ENCODE assay signal across 17 mouse cellular contexts in the genomic region with DNA sequence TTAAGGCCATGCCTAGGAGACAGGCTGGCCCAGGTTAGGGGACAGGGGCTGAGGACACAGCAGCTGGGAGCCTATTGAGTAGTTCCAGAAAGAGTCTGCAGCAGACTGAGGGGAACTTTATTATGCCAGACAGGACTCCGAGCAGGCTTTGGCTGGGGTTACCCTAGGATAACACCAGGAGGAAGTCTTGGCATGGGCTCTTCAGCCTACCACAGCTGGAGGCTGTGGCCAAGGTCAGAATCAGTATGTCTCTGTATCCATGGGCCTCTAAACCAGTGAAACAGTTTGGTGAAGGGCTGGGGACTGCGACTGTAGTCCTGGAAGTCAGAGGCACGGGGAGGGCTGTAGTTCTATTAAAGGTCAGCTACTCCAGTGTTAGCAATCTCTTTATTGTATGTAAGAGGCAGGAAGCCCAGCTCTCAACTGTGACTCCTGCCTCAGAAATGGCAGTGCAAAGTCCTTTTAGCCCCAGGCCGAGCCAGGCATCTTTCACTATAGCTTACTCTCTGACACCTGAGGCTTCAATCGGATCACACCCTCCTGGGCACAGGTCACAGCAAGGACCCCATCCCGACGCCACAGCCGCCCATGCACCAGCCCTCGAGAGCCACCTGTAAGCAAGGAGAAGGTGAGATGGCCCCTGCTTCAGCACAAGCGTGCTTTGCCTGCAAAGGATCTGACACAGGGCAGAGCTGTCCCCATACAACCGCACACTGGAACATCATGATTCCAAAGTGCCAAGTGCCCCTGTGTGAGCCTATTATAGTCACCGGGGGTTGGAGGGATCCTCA. TPM values are rescaled to one million over a fixed set of nuclear protein-coding genes. Genes with fewer than 3 reads are reported as not detected.
DNase-seq lines count a peak whose midpoint lies in the region; ATAC-seq lines count a peak whose summit lies in the region.
"Had no signal": no experiment of that assay in that cellular context is flagged by ENCODE, and none has a peak within 500 bp of the region (broad histone marks: within the 10 kb centered on the region; RNA-seq: fewer than 3 reads in every experiment).

No protein-coding gene starts in this region.

- no peak for ATAC-seq in heart, embryonic 16.5 days (replicated peaks; ENCODE audit: extremely low read depth, insufficient read depth, low FRiP score)
- 0 out of 2 replicates have a peak, but pooled peaks have one; percentile 6 for ATAC-seq in erythroblast, adult 5-6 weeks (replicated peaks; ENCODE audit: low FRiP score, poor library complexity, severe bottlenecking)
- ATAC-seq: forebrain, embryonic 15.5 days had no signal

- intact Hi-C loops in heart, postnatal 14 days (cut with DNase I), result loop anchor here (5.0 kb wide), 1 partner anchor 115 kb away; no protein-coding TSS in a partner anchor

- peaks cover 22% of the 10 kb centered on the region for H3K4me1 ChIP-seq in heart, embryonic 16.5 days (ENCODE audit: control insufficient read depth, insufficient read depth, low read length)
- H3K4me1 ChIP-seq: forebrain, embryonic 15.5 days had no signal

- peak overlapping the region; percentile 7; the same call in 1 of the 2 replicates for H3K9ac ChIP-seq in heart, embryonic 16.5 days (ENCODE audit: low read length)
- H3K9ac ChIP-seq: embryonic facial prominence, embryonic 13.5 days; forebrain, embryonic 15.5 days; hindbrain, embryonic 12.5 days; kidney, embryonic 15.5 days; lung, embryonic 14.5 days; midbrain, embryonic 12.5 days had no signal

- no peak overlapping the region for H3K4me3 ChIP-seq in heart, embryonic 16.5 days (ENCODE audit: low read length)
- H3K4me3 ChIP-seq: embryonic facial prominence, embryonic 13.5 days; forebrain, embryonic 15.5 days; hindbrain, embryonic 12.5 days; kidney, embryonic 15.5 days; midbrain, embryonic 12.5 days had no signal

- H3K4me2 ChIP-seq in heart, embryonic 16.5 days (ENCODE audit: low read depth, low read length), result no peak overlapping the region
- H3K4me2 ChIP-seq: embryonic facial prominence, embryonic 13.5 days; forebrain, embryonic 15.5 days; hindbrain, embryonic 12.5 days; kidney, embryonic 15.5 days; liver, embryonic 11.5 days; lung, embryonic 14.5 days; midbrain, embryonic 12.5 days had no signal

- peak; percentile 90 for DNase-seq in heart, adult 11 months
- DNase-seq in heart, postnatal 14 days, result no peak
- no peak for DNase-seq in heart, adult 9 months (ENCODE audit: low spot score in 2 of 2)
- peak; percentile 66 for DNase-seq in adrenal gland, postnatal 14 days
- no peak for DNase-seq in lung, postnatal 14 days
- no peak for DNase-seq in layer of hippocampus, postnatal 14 days (ENCODE audit: low spot score in 2 of 2)

- H3K27ac ChIP-seq in heart, embryonic 16.5 days (ENCODE audit: low read length), result peak overlapping the region; percentile 80
- H3K27ac ChIP-seq: embryonic facial prominence, embryonic 13.5 days; forebrain, embryonic 15.5 days; hindbrain, embryonic 12.5 days; kidney, embryonic 15.5 days; macrophage; midbrain, embryonic 12.5 days had no signal

- H3K9me3 ChIP-seq in heart, embryonic 16.5 days (replicated peaks; ENCODE audit: control insufficient read depth, low read length), result no peaks in the 10 kb centered on the region
- H3K9me3 ChIP-seq: embryonic facial prominence, embryonic 13.5 days; forebrain, embryonic 15.5 days; hindbrain, embryonic 12.5 days; kidney, embryonic 15.5 days; midbrain, embryonic 12.5 days had no signal

- 86% methylated on average over 12 of the region's 12 CpGs for WGBS in heart, embryonic 16.5 days

- H3K36me3 ChIP-seq in heart, embryonic 16.5 days (ENCODE audit: control insufficient read depth, insufficient read depth), result peaks cover 20% of the 10 kb centered on the region

- H3K27me3 ChIP-seq in heart, embryonic 16.5 days (ENCODE audit: control insufficient read depth, insufficient read depth, low read length), result no peaks in the 10 kb centered on the region
- H3K27me3 ChIP-seq: embryonic facial prominence, embryonic 13.5 days; forebrain, embryonic 15.5 days; hindbrain, embryonic 12.5 days; kidney, embryonic 15.5 days; midbrain, embryonic 12.5 days had no signal

RNA-seq across cellular contexts. Expression of a gene that starts 7.0 kb away (rescaled TPM):
- 10 to 100 TPM; 20.8 to 23.0 TPM for total RNA-seq in heart, postnatal 14 days (2021)
- polyA plus RNA-seq in heart, embryonic 16.5 days (2015; fragmentation: Nextera tagmentation; extraction: Ambion mirVana), result 40.6 and 45.6 TPM in 2 replicates
- 35.7 and 46.2 TPM in 2 replicates for total RNA-seq in adrenal gland, postnatal 14 days (2021)
- 2.1 and 2.9 TPM in 2 replicates for total RNA-seq in erythroblast, adult 5-6 weeks (2015; ENCODE audit: low replicate concordance)
- 0.43 and 0.98 TPM in 2 replicates for total RNA-seq in erythroblast, adult 5-6 weeks (2017; ENCODE audit: low replicate concordance)
- 10 to 100 TPM; 33.3 to 39.8 TPM for total RNA-seq in layer of hippocampus, postnatal 14 days (2021)

RNA-seq across cellular contexts. Expression of a gene that starts 12.1 kb away (rescaled TPM):
- total RNA-seq in heart, postnatal 14 days (2021), result 10 to 100 TPM; 11.2 to 11.3 TPM
- polyA plus RNA-seq in heart, embryonic 16.5 days (2015; fragmentation: Nextera tagmentation; extraction: Ambion mirVana), result 15.7 and 16.7 TPM in 2 replicates
- 25.7 and 28.9 TPM in 2 replicates for total RNA-seq in adrenal gland, postnatal 14 days (2021)
- total RNA-seq in erythroblast, adult 5-6 weeks (2015; ENCODE audit: low replicate concordance), result 9.6 and 10.0 TPM in 2 replicates
- 15.8 and 20.8 TPM in 2 replicates for total RNA-seq in erythroblast, adult 5-6 weeks (2017; ENCODE audit: low replicate concordance)
- total RNA-seq in layer of hippocampus, postnatal 14 days (2021), result 10 to 100 TPM; 26.4 to 28.1 TPM

RNA-seq across cellular contexts. Expression of a gene that starts 12.3 kb away (rescaled TPM):
- total RNA-seq in heart, postnatal 14 days (2021), result 1 to 10 TPM; 2.4 to 2.6 TPM
- polyA plus RNA-seq in heart, embryonic 16.5 days (2015; fragmentation: Nextera tagmentation; extraction: Ambion mirVana), result 5.9 and 6.4 TPM in 2 replicates
- total RNA-seq in adrenal gland, postnatal 14 days (2021), result 4.9 and 5.1 TPM in 2 replicates
- total RNA-seq in erythroblast, adult 5-6 weeks (2015; ENCODE audit: low replicate concordance), result 0.58 and 1.9 TPM in 2 replicates
- 2.0 and 4.5 TPM in 2 replicates for total RNA-seq in erythroblast, adult 5-6 weeks (2017; ENCODE audit: low replicate concordance)
- 1 to 10 TPM; 6.0 to 8.3 TPM for total RNA-seq in layer of hippocampus, postnatal 14 days (2021)

RNA-seq across cellular contexts. Expression of a gene that starts 12.8 kb away (rescaled TPM):
- total RNA-seq in heart, postnatal 14 days (2021), result not detected
- polyA plus RNA-seq in heart, embryonic 16.5 days (2015; fragmentation: Nextera tagmentation; extraction: Ambion mirVana), result 6.7 and 28.8 TPM in 2 replicates
- total RNA-seq in adrenal gland, postnatal 14 days (2021), result 1.0 TPM in 1 of 2 replicates, not detected in the other
- not detected in 2 replicates for total RNA-seq in erythroblast, adult 5-6 weeks (2015; ENCODE audit: low replicate concordance)
- not detected in 2 replicates for total RNA-seq in erythroblast, adult 5-6 weeks (2017; ENCODE audit: low replicate concordance)
- not detected for total RNA-seq in layer of hippocampus, postnatal 14 days (2021)
- polyA plus RNA-seq: lung, embryonic 14.5 days; macrophage; spleen, adult 2 months had no signal

RNA-seq across cellular contexts. Expression of a gene that starts 22.9 kb away (rescaled TPM):
- 10 to 100 TPM; 10.8 to 19.5 TPM for total RNA-seq in heart, postnatal 14 days (2021)
- 388 and 390 TPM in 2 replicates for polyA plus RNA-seq in heart, embryonic 16.5 days (2015; fragmentation: Nextera tagmentation; extraction: Ambion mirVana)
- total RNA-seq in adrenal gland, postnatal 14 days (2021), result 32.1 and 36.0 TPM in 2 replicates
- total RNA-seq in erythroblast, adult 5-6 weeks (2015; ENCODE audit: low replicate concordance), result 268 and 318 TPM in 2 replicates
- total RNA-seq in erythroblast, adult 5-6 weeks (2017; ENCODE audit: low replicate concordance), result 123 and 215 TPM in 2 replicates
- total RNA-seq in layer of hippocampus, postnatal 14 days (2021), result 1 to 10 TPM; 2.9 to 4.0 TPM

Comparison
In these comparisons a context has a peak if more than half of its experiments do, and no peak if none do; other contexts are left out.
1. DNase-seq: peak in heart, adult 11 months (single experiment) and adrenal gland, postnatal 14 days (single experiment); none in heart, postnatal 14 days (0 of 2), heart, adult 9 months (0 of 2), lung, postnatal 14 days (single experiment) and layer of hippocampus, postnatal 14 days (0 of 2).